Mouse (Mus musculus): ENCODE results near the gene Apba2. TPM values are rescaled to one million over a fixed set of nuclear protein-coding genes. Genes with fewer than 3 reads are reported as not detected.

Apba2 gene
- polyA plus RNA-seq, 1 experiment: not detected

DNA sequence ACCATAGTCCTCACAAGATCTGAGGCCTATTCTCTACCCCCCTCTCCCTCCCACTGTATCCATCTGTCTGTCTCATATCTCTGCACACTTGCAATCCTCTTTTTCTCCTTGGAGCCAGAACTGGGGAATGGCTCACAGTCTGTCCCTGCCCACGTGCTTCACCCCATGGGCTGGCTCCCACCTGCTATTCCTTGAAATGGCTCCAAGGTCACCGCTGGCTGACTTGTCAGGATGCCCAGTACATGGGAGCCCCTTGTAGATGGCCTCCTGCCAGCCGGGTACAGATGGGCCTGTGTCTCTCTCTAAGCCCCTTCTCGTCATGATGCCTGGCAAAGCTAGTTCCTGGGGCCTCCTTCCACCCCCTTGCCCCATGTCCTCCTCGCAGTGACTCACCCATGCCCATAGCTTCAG, 226.7 kb downstream of the Apba2 start:
- H3K4me3 ChIP-seq (ENCODE audit: insufficient read depth, low read length): no peak overlapping the region
- no peaks in the 10 kb centered on the region for H3K4me1 ChIP-seq (ENCODE audit: control insufficient read depth, insufficient read depth, low read length)
- no peak for TF ChIP-seq POLR2A (IDR thresholded peaks at IDR 0.05; ENCODE audit: borderline replicate concordance, low read depth, low read length)
- TF ChIP-seq CTCF (IDR thresholded peaks at IDR 0.05; ENCODE audit: low read depth, low read length): no peak
- H3K27ac ChIP-seq (ENCODE audit: insufficient read depth, low read depth, low read length): no peak overlapping the region

DNA sequence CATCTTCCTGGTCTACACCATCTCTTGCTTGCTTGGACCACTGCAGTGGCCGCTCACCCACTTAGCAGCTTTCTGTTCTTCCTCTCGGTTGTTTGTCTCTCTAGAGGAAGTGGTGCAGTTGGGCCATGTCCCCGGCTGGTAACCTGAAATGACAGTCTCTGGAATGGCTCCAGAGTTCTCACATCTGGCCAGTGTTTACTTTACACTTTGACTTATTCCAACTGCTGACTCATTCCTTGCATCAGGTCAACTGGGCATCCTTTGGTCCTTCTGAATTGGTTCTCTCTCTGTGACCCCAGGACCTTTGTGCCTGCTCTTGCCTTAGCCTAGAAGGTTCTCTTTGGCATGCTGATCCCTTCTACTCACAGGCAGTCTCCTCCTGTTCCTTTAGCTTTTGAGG, 227.3 kb downstream of the Apba2 start:
- Histone ChIP-seq H3K4me3 (ENCODE audit: insufficient read depth, low read length) (no peak overlapping the region), H3K4me1 (ENCODE audit: control insufficient read depth, insufficient read depth, low read length) (no peaks in the 10 kb centered on the region), H3K27ac (ENCODE audit: insufficient read depth, low read depth, low read length) (no peak overlapping the region)
- no peak for TF ChIP-seq CTCF (IDR thresholded peaks at IDR 0.05; ENCODE audit: low read depth, low read length)
- no peak for TF ChIP-seq POLR2A (IDR thresholded peaks at IDR 0.05; ENCODE audit: borderline replicate concordance, low read depth, low read length)

DNA sequence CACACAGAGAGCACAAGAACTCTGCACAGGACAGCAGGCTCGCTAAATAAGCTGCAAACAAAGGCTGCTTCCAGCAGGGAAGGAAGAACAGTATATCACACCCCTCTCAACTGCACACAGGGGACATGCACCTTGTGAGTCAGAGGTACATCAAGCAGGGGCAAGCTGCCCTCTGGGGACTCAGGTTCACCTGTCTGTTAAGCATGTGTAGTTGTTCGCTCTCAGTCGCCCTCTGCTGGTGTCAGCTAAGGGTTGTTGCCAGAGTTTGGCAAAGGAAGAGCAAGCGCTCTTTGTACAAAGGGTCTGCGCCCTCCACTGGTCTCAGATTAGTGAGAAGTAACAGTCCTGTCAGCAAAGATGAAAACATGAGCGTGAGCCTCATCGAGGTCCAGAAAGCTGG, 228.3 kb downstream of the Apba2 start:
- H3K27ac ChIP-seq (ENCODE audit: insufficient read depth, low read depth, low read length): no peak overlapping the region
- no peak for TF ChIP-seq POLR2A (IDR thresholded peaks at IDR 0.05; ENCODE audit: borderline replicate concordance, low read depth, low read length)
- no peak for TF ChIP-seq CTCF (IDR thresholded peaks at IDR 0.05; ENCODE audit: low read depth, low read length)
- H3K4me1 ChIP-seq (ENCODE audit: control insufficient read depth, insufficient read depth, low read length): no peaks in the 10 kb centered on the region
- H3K4me3 ChIP-seq (ENCODE audit: insufficient read depth, low read length): no peak overlapping the region

DNA sequence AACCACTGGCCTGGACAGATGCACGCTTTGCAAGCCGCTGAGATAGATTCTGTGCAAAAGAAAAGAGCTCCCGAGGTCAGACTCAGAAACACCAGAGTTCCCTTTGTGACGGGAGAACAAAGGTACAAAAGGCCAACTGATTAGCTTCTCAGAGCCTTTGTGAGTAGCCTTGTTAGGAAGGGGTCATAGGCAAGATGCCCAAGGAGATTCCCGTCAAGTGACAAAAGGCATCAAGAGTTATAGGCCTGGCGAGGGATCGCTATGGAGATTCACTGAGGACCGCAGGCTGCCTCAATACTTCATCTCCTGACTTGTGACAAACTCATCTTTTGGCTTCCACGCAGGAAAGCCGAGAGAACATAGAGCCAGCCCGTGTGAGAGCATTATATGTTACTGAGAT, 237.6 kb downstream of the Apba2 start:
- Histone ChIP-seq H3K4me3 (ENCODE audit: insufficient read depth, low read length) (no peak overlapping the region), H3K27ac (ENCODE audit: insufficient read depth, low read depth, low read length) (no peak overlapping the region)
- TF ChIP-seq POLR2A (IDR thresholded peaks at IDR 0.05; ENCODE audit: borderline replicate concordance, low read depth, low read length): no peak
- no peak for TF ChIP-seq CTCF (IDR thresholded peaks at IDR 0.05; ENCODE audit: low read depth, low read length)

DNA sequence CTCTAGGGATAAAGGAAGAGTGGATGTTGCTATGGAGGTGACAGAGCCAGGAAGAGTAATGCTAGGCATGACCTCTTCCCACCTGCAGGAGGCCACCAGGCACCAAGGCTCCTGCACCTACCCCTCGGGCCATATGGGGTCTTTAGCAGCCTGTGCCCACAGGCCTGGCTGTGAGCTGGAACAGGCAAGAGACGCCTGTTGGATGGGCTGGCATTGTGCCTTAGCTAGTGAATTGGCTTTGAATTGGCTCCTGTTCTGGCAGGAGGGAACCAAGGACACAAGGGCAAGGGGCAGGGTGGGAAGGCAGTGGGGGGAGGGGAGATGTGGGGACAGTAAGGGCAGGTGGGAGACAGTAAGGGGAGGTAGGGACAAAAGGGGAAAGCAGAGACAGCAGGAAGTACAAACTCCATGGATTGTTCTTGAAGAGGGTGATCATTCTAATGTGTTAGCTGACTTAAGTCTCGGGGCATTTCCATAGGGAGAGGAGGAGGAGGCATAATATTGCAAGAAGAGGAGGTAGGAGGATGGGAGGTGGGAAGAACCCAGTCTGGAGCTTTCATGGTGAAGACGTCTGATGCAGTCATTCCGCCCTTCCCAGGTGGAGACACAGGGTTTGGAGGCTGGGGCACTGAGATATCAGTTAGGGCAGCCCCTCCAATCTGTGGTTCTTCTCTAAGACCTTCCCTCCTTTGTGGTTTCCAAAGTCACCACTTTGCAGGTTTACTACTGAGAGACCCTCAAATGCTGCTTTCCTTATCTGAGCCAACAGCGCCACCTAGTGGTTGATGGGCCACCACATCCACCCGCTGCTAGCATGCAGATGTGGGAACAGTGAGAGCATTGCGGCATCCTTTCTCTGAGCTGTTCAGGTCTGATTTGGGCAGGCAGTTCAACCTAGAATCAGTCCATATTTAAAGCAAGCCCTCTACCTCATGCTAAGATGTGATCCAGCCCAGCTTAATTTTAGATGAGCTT, 240.1 kb downstream of the Apba2 start:
- Histone ChIP-seq H3K4me1 (ENCODE audit: control insufficient read depth, insufficient read depth, low read length) (no peaks in the 10 kb centered on the region), H3K27ac (ENCODE audit: insufficient read depth, low read depth, low read length) (no peak overlapping the region), H3K4me3 (ENCODE audit: insufficient read depth, low read length) (no peak overlapping the region)
- TF ChIP-seq CTCF (IDR thresholded peaks at IDR 0.05; ENCODE audit: low read depth, low read length): peak; percentile 87
- TF ChIP-seq POLR2A (IDR thresholded peaks at IDR 0.05; ENCODE audit: borderline replicate concordance, low read depth, low read length): no peak

More for the DNA sequence above, 237.6 kb downstream of the Apba2 start:
- H3K4me1 ChIP-seq (ENCODE audit: control insufficient read depth, insufficient read depth, low read length): no peaks in the 10 kb centered on the region

DNA sequence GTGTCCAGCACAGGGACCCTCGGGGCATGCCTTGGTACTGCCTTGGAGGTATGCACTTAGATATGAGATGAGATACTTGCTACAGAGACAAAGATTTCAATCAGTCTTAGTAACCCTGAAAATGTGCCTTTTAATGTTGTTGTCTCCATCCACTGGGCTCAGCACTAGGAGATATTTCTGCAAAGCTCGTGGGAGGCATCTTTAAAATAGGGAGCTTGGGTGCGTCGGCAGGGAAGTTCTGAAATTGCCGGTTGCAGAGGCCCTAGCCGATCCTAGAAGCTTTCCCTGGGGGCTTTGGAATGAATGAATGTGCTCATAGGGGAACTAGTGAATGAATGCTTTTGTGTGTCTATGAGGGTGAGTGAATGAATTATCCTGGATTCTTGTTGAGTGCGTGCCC, 242.1 kb downstream of the Apba2 start:
- no peak for TF ChIP-seq CTCF (IDR thresholded peaks at IDR 0.05; ENCODE audit: low read depth, low read length)
- no peak for TF ChIP-seq POLR2A (IDR thresholded peaks at IDR 0.05; ENCODE audit: borderline replicate concordance, low read depth, low read length)
- Histone ChIP-seq H3K4me3 (ENCODE audit: insufficient read depth, low read length) (no peak overlapping the region), H3K27ac (ENCODE audit: insufficient read depth, low read depth, low read length) (no peak overlapping the region), H3K4me1 (ENCODE audit: control insufficient read depth, insufficient read depth, low read length) (no peaks in the 10 kb centered on the region)

DNA sequence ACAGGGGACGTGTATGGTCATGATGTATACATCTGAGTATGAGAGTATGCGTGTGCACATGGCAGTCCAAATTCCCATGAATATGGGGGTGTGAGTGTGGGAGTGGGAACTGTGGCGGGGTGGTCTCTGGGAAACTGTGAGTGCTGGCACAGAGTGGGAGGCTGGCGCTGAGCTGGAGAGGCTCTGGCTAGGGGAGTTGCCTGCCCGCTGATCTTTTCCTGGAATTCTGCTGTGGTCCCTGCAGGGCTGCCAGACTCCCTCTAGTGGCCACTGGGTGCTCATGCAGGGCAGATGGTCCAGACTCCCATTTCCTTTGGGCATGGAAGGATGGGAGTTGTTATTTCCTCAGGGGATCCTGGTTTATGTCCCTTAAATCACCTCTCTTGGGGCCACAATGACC, 250.0 kb downstream of the Apba2 start:
- Histone ChIP-seq H3K27ac (ENCODE audit: insufficient read depth, low read depth, low read length) (no peak overlapping the region), H3K4me3 (ENCODE audit: insufficient read depth, low read length) (no peak overlapping the region), H3K4me1 (ENCODE audit: control insufficient read depth, insufficient read depth, low read length) (no peaks in the 10 kb centered on the region)
- TF ChIP-seq POLR2A (IDR thresholded peaks at IDR 0.05; ENCODE audit: borderline replicate concordance, low read depth, low read length) (no peak), CTCF (IDR thresholded peaks at IDR 0.05; ENCODE audit: low read depth, low read length) (peak; percentile 86)

DNA sequence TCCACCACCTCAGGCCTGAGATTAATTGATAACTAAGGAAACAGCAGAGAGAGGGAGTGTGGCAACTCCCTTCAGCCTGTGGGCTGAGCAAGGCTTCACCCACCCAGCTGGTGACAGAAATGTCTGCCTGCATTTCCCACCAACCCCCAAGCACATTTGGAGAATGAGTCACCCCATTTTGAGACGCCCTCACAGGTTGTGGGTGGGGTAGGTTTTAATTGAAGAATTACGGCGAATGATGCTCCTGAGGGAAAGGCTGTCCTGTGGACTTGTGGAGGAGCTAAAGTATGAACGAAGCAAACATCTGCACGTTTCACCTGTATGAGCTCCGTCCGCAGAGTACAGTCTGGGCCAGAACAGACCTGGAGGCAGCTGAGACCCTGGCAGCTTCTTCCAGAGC, 250.6 kb downstream of the Apba2 start:
- H3K4me3 ChIP-seq (ENCODE audit: insufficient read depth, low read length): no peak overlapping the region
- no peak overlapping the region for H3K27ac ChIP-seq (ENCODE audit: insufficient read depth, low read depth, low read length)
- no peak for TF ChIP-seq POLR2A (IDR thresholded peaks at IDR 0.05; ENCODE audit: borderline replicate concordance, low read depth, low read length)
- TF ChIP-seq CTCF (IDR thresholded peaks at IDR 0.05; ENCODE audit: low read depth, low read length): no peak
- no peaks in the 10 kb centered on the region for H3K4me1 ChIP-seq (ENCODE audit: control insufficient read depth, insufficient read depth, low read length)

DNA sequence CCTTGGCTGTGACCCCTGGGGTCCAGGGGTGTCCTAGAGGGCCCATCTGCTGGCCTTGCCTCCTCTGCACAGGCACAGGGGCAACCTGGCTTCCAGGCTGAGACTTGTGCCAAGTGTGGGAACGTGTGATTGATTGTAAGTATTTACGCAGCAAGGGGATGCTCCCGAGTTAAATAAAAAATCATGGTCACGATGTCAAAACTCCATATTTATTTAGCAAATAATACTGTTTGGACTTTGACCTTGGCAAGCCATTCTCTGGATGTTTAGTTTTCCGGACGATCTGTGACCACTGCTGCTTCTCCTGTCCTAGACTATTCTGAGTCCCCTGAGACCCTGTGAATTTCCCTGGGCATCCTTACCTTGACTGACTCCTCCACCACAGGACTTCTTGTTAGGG, 252.2 kb downstream of the Apba2 start:
- Histone ChIP-seq H3K27ac (ENCODE audit: insufficient read depth, low read depth, low read length) (no peak overlapping the region), H3K4me1 (ENCODE audit: control insufficient read depth, insufficient read depth, low read length) (no peaks in the 10 kb centered on the region), H3K4me3 (ENCODE audit: insufficient read depth, low read length) (no peak overlapping the region)
- no peak for TF ChIP-seq CTCF (IDR thresholded peaks at IDR 0.05; ENCODE audit: low read depth, low read length)

DNA sequence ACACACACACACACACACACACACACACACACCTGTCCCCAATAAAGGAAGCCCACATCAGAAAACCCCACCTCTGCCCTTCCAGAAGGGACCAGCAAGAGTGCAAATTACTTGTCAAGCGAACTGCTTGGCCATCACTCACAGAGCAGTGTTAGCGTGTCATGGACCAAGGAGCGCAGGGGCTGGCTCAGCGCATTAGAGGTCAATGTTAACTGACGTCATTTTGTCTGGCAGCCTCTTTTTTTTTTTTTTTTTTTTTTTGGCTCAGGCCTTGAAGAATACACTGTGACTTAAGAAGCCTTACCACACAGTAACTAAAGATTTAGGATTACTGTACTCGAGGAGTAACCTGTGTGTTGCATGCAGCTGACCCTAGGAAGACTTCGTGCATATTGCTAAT, 252.7 kb downstream of the Apba2 start:
- TF ChIP-seq POLR2A (IDR thresholded peaks at IDR 0.05; ENCODE audit: borderline replicate concordance, low read depth, low read length) (no peak), CTCF (IDR thresholded peaks at IDR 0.05; ENCODE audit: low read depth, low read length) (no peak)
- Histone ChIP-seq H3K27ac (ENCODE audit: insufficient read depth, low read depth, low read length) (no peak overlapping the region), H3K4me1 (ENCODE audit: control insufficient read depth, insufficient read depth, low read length) (no peaks in the 10 kb centered on the region), H3K4me3 (ENCODE audit: insufficient read depth, low read length) (no peak overlapping the region)
